Mouse (Mus musculus): Measurements from ENCODE around the gene Tmpo.
A peak's percentile ranks its signal among the peaks of the same experiment; 100 is the strongest.

The Tmpo gene

GRCm38 (mm10) chr10:91161006-91161405 lies 20.1 kb downstream of the Tmpo start:
- DNase-seq (ENCODE audit: low read depth, low spot score) = no peak

DNA sequence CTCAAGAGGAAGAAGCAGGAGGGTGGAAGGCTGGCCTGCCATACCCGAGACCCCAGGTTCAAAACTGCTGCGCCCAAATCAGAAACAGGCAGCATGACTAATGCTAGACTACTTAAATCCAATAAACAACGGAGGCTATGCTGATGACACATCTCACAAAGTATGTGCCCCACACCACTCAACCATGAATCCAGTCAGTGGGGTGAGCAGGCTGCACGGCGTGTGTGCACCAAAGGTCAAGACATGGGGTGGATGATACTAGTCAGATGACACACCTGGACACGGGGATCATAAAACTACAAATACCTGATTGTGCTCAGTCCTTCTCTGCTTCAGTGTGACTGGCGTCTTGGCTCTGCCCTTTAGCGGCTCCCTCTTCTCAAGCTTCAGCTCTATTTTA lies 22.7 kb downstream of the Tmpo start:
- DNase-seq (ENCODE audit: low read depth, low spot score) = no peak

- no peak for DNase-seq (ENCODE audit: low read depth, low spot score)
These were observed 24.8 kb downstream of the Tmpo start for GRCm38 (mm10) chr10:91156338-91156737.

- no peak for DNase-seq (ENCODE audit: low read depth, low spot score)
These were observed 27.1 kb downstream of the Tmpo start for GRCm38 (mm10) chr10:91153894-91154503.

DNA sequence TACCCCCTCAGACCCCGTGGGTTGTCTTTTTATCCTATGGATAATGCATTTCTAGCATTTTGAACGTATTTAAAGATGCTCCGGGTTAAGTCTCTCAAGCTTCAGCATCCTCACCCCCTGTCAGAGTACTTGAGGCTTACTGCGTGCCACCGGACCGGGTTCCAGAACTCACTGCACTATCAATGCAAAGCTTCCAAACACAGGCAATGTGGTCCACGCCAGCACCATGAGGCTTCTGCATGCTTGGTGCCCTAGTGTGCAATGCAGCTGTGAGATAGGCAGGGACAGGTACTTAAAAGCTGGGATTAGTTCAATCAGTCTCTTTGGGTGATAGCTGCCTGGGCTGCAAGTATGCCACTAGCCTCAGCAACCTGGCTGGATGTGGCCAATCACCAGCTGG lies 35.7 kb downstream of the Tmpo start:
- no peak for DNase-seq (ENCODE audit: low read depth, low spot score)

GRCm38 (mm10) chr10:91143313-91144230 lies 37.5 kb downstream of the Tmpo start:
- DNase-seq (ENCODE audit: low read depth, low spot score) = no peak

DNA sequence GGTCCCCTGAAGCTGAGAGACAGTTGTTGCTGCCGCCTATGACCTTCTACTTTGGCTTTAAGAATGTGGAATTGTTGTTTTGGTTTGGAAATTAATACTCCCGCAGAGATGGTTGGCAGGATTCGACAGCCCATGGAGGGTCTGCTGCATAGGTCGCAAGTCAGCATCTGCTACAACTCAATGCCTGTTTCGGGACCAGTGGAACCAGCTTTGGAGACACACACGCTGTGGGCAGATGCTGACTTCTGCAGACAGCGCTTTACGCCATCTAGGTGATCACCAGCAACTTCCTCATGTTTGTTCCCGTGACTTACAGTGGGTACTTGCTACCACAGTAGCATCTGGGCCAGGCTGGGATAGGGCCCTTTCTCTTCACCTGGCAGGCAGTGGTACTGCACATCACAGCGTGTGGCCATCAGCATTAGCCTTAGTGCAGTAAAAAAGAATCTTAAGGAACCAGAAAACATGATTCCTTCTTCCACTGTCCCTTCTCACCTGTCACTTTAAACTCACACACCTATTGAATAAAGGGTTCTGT lies 38.4 kb downstream of the Tmpo start:
- no peak for DNase-seq (ENCODE audit: low read depth, low spot score)

DNA sequence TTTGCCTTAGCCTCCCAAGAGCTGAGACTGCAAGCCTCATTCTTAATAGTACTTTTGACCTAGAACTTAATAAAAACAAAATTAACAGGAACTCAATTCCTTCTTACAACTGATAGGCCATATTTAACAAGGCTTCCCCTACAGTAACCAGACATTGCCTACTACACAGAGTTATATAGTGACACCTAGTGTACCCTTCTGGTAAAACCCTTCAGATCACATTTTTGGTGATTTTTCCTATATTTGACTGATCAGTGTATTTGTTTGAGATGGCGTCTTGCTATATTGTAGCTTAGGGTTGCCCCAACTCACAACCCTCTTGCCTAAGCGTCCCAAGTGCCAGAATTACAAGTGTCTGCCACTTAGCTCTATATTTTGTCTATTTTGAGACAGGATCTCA lies 39.6 kb downstream of the Tmpo start:
- DNase-seq (ENCODE audit: low read depth, low spot score) = peak; percentile 14

DNA sequence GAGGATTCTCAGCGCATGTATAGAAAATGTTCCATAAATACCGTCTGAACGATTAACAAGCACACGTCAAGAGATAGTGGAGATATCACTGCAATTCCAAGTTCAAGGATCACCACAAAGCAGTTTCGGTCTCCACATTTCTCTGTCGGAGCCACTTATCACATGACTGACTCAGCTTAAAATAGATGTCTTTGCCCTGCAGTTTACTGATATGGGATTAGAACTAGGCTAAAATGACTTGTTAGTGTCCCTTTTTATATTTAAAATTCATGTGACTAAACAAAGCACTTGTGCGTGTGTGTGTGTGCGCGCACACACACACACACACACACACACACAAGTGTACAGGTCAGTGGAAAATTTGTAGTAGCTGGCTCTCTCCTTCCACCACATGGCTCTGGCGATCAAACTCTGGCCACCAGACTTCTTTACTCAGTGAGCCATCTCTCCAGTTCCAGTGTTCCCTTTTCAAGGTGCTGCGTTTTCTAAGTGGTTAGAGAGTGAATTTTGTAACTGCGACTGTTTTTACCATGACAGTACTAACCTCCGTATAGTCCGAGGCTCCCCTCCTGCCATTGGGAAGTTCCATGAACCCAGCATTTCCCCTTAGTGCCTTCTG lies 41.9 kb downstream of the Tmpo start:
- no peak for DNase-seq (ENCODE audit: low read depth, low spot score)

DNA sequence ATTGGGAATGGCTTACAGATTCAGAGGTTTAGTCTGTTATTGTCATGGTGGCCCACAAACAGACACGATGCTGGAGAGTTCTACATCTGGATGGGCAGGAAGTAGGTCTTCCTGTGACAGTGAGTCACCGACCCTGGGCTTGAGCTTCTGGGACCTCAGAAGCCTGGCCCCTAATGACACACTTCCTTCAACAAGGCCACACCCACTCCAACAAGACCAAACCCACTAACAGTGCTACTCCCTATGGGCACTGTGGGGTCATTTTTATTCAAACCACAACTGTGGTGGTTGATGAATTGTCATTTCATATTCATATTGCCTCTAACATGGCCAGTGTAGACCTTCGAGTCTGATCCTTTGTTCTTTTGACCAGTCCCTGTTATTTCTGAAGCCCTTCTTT lies 42.8 kb downstream of the Tmpo start:
- DNase-seq (ENCODE audit: low read depth, low spot score) = no peak

GRCm38 (mm10) chr10:91137400-91137799 lies 43.7 kb downstream of the Tmpo start:
- no peak for DNase-seq (ENCODE audit: low read depth, low spot score)

DNA sequence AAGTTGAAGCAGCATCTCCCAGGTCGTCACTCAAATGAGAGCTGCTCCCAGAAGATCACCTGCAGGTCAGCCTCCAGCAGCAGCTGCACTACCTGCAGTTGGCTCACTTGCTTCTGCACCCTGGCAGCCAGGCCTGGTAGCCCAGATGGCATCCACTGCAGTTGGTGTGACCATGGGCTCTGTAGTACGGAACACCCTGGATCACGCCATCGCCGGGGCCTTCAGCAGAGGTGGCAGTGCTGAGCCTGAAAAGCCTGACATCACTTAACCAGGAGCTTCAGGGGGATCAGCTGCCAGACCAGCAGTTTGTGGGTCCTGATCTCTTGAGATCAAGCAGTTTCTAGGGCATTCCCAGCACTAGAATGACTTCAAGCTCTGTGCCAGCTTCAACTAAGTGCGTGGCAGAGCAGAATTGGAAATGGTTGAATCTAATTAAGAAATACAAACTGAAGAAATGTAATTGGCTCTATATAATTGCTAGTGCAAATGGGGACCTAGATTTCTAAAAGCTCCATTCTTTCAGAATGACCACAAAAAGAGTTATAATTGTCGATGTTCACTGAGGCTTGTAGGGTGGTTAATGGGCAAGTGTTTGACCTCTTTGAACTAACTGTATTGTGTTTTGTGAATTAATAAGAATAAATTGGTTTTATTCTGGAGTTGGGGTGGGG lies 45.7 kb downstream of the Tmpo start:
- no peak for DNase-seq (ENCODE audit: low read depth, low spot score)

DNA sequence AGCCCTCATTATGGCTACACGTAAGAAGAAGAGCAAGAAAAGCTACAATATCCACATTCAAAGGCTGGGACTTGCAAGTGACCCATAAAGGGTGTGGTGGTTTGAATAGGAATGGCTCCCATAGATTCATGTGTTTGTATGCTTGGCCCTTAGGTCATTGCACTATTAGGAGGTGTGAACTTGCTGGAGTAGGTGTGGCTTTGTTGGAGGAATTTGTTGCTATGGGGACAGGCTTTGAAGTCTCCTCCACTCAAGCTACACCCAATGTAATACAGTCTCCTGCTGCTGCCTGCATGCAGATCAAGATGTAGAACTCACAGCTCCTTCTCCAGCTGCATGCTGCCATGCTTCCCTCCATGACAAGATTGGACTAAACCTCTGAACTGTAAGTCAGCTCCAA lies 49.5 kb downstream of the Tmpo start:
- DNase-seq (ENCODE audit: low read depth, low spot score) = no peak

GRCm38 (mm10) chr10:91130792-91131191 lies 50.3 kb downstream of the Tmpo start:
- no peak for DNase-seq (ENCODE audit: low read depth, low spot score)

- DNase-seq (ENCODE audit: low read depth, low spot score) = no peak
These were observed 52.5 kb downstream of the Tmpo start for GRCm38 (mm10) chr10:91128551-91129160.

DNA sequence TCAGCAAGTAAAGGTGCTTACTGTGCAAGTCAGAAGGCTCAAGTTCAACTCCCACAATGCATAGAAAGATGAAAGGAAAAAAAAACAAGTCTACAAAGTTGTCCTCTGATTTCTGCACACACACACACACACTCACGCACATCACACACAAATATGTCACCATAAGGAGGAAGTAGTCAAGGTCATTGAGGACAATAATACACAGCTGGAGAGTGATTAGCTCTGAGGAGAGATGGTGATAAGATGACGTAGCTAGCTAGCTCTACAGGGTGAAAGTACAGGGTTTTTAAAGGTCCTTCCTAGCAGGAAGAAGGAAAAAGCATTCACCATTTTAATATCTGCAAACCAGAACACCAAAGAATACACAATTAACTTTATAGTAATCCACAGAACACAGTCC lies 53.7 kb downstream of the Tmpo start:
- no peak for DNase-seq (ENCODE audit: low read depth, low spot score)

DNA sequence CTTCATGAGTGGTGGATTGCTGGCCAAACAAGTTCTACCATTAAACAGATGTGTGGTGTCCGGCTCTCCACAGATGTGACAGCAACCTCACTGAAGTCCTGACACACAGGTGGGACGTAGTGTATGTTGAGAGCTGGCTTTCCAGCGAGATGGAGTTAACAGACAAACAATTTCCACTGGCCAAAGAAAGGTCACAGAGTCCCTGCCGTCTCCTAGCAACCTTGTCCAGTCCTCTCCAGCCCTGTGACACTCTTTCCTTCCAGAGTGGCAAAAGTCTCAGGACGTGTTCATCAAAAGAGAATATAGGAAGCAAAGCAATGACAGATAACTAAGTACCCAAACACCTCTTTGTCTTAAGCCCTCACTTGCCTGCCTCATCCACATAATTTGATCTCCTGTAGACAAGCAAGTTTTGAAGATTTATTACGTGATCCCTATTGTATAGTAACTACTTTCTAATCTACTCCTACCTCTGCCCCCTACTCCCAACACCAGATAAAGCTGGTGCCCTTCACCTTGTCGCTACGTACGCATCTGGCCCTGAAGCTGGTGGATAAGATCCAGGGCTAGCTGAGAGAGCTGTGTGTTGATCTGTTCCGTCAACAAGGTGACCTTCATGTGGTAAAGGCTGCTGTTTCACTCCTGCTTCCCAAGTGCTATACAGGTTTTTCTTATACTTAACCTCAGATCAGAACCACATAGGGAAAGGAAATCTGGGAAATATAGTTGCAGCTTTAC lies 54.3 kb downstream of the Tmpo start:
- DNase-seq (ENCODE audit: low read depth, low spot score) = no peak

- DNase-seq (ENCODE audit: low read depth, low spot score) = peak; percentile 96
These were observed 57.0 kb downstream of the Tmpo start, which contains the start of gene Slc25a3 for GRCm38 (mm10) chr10:91123828-91124822. Gene Slc25a3 (minus strand): TSS chr10:91124059.

DNA sequence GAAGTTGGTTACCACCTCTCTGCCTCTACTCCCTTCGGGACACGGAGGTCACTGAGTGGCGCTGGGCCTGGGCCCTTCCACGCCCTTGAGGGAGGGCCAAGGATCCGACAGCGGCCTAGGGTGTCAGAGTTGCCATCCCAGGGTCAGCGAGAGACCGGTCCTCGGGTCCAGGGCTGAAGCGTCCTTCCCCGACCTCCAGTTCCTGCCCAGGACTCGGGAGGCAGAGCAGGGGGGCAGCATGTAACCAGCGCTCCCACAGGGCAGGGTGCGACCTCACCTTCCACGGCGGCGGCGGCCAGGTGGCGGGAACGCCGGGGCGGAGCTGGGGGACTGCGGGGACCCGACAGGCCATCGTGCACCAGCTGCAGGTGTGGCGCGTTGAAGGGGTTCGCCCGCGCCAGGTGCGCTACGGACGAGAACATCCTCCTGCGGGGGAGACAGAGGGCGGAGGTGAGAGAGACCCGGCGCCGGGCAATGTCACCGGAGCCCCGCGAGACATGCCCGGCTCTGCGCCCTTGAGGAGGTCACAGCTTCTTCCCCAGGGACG lies 57.8 kb downstream of the Tmpo start:
- DNase-seq (ENCODE audit: low read depth, low spot score) = no peak

Data from brain, embryonic 18.5 days (tissue).